Comparison of ENCODE assay signal across 8 mouse cellular contexts in the genomic region with DNA sequence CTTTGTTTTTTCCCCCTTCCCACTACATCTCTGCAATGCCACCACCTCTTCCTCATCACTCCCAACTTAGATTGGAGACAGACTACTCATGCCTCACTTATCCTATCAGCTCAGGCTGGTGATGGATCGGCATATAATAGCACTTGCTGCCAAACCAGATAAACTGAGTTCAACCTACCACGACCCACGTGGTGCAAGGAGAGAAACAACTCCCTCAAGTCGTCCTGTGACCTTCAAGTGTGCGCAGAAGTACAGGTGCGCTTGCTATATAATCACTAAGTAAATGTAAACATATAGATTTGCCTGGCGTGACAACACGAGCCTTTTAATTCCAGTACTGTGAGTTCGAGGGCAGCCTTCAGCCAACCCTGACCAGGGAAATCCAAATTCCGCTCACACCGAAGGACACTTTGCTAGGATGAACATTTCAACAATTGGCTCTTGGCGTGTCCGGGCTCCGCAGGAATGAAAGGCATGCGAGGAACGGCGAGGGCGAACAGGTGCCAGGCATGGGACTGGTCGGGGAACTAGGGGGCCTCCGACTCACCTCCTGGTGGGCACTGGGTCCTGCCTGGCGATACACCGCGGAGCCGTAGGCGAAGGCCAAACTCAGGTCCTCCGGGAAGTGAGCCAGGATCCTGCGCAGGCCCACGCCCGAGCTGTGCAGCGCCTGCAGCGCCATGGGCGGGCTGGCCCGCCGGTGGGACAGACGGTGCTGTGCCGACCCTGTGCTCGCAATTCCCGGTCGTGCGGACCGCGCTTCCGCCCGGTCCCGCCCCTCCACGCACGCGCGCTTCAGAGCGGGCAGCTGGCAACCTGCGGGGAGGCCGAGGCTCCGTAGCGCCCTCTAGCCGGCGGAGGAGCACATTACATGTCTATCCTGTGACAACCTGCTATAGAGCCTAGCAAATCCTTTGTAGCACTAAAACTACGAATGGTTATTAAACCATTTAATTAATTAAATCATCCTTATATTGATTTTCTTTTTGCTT. TPM values are rescaled to one million over a fixed set of nuclear protein-coding genes. Genes with fewer than 3 reads are reported as not detected.
A peak's percentile ranks its signal among the peaks of the same experiment; 100 is the strongest.
DNase-seq lines count a peak whose midpoint lies in the region; ATAC-seq and TF ChIP-seq lines count a peak whose summit lies in the region.

A gene (minus strand): TSS at position 774 of the 992 bp plus-strand sequence.

- peak within 1 kb of the TSS; percentile 93 for H3K4me3 ChIP-seq in embryonic facial prominence, embryonic 12.5 days
- H3K4me3 ChIP-seq in limb, embryonic 11.5 days (ENCODE audit: low read depth, low read length), result peak within 1 kb of the TSS; percentile 91
- H3K4me3 ChIP-seq in midbrain, embryonic 13.5 days (replicated peaks), result peak within 1 kb of the TSS; percentile 90
- peak within 1 kb of the TSS; percentile 90 for H3K4me3 ChIP-seq in small intestine, adult 2 months (ENCODE audit: low read depth, low read length)

- 1% methylated on average over 57 of the region's 57 CpGs for WGBS in embryonic facial prominence, embryonic 12.5 days
- 1% methylated on average over 57 of the region's 57 CpGs for WGBS in limb, embryonic 11.5 days
- WGBS in midbrain, embryonic 13.5 days, result 1% methylated on average over 57 of the region's 57 CpGs
- under 1% methylated on average over 57 of the region's 57 CpGs for WGBS in small intestine, adult 2 months

- H3K4me2 ChIP-seq in embryonic facial prominence, embryonic 12.5 days (replicated peaks), result peak within 1 kb of the TSS; percentile 84
- H3K4me2 ChIP-seq in limb, embryonic 11.5 days (ENCODE audit: low read depth, severe bottlenecking), result peak within 1 kb of the TSS; percentile 51
- peak within 1 kb of the TSS; percentile 85 for H3K4me2 ChIP-seq in midbrain, embryonic 13.5 days (replicated peaks)

- H3K36me3 ChIP-seq in embryonic facial prominence, embryonic 12.5 days, result peaks cover 22% of the 10 kb centered on the region
- peaks cover 2% of the 10 kb centered on the region; the same call in 1 of the 2 replicates for H3K36me3 ChIP-seq in limb, embryonic 11.5 days (ENCODE audit: control insufficient read depth, insufficient read depth, low read length)
- peaks cover 24% of the 10 kb centered on the region for H3K36me3 ChIP-seq in midbrain, embryonic 13.5 days
- peaks cover 15% of the 10 kb centered on the region for H3K36me3 ChIP-seq in small intestine, adult 2 months (ENCODE audit: control insufficient read depth, insufficient read depth, low read length)

- peaks cover 11% of the 10 kb centered on the region for H3K4me1 ChIP-seq in embryonic facial prominence, embryonic 12.5 days
- H3K4me1 ChIP-seq in limb, embryonic 11.5 days (ENCODE audit: control insufficient read depth, insufficient read depth, low read length), result peaks cover 6% of the 10 kb centered on the region
- peaks cover 17% of the 10 kb centered on the region for H3K4me1 ChIP-seq in midbrain, embryonic 13.5 days (replicated peaks)
- H3K4me1 ChIP-seq in small intestine, adult 2 months (ENCODE audit: control insufficient read depth, insufficient read depth, insufficient read length, low read length), result no peaks in the 10 kb centered on the region; the same call in 1 of the 2 replicates

- peak within 1 kb of the TSS; percentile 79 for H3K9ac ChIP-seq in embryonic facial prominence, embryonic 12.5 days
- H3K9ac ChIP-seq in limb, embryonic 11.5 days (ENCODE audit: low read length), result peak within 1 kb of the TSS; percentile 87
- H3K9ac ChIP-seq in midbrain, embryonic 13.5 days (replicated peaks), result peak within 1 kb of the TSS; percentile 92

- peak; percentile 87 for DNase-seq in 3T3-L1 (ENCODE audit: low read depth, low spot score)
- peak; percentile 92 to 95 for DNase-seq in adrenal gland, postnatal 36 days
- peak; percentile 98 for DNase-seq in heart, adult 11 months
- peak; percentile 70 for DNase-seq in kidney, adult 11 months
- DNase-seq in limb, embryonic 11.5 days (ENCODE audit: low spot score), result peak; percentile 90

- H3K9me3 ChIP-seq in embryonic facial prominence, embryonic 12.5 days, result no peaks in the 10 kb centered on the region
- H3K9me3 ChIP-seq in limb, embryonic 11.5 days (ENCODE audit: control insufficient read depth, low read length), result no peaks in the 10 kb centered on the region
- H3K9me3 ChIP-seq in midbrain, embryonic 13.5 days, result no peaks in the 10 kb centered on the region

- peak; percentile 94 for ATAC-seq in embryonic facial prominence, embryonic 12.5 days (ENCODE audit: insufficient number of reproducible peaks, insufficient read depth, low FRiP score, low TSS enrichment)
- peak; percentile 94 for ATAC-seq in limb, embryonic 11.5 days (ENCODE audit: insufficient number of reproducible peaks, low FRiP score, low TSS enrichment, low read depth)
- peak; percentile 97 for ATAC-seq in midbrain, embryonic 13.5 days

- H3K27ac ChIP-seq in embryonic facial prominence, embryonic 12.5 days, result no peak within 1 kb of the TSS
- no peak within 1 kb of the TSS for H3K27ac ChIP-seq in limb, embryonic 11.5 days (replicated peaks; ENCODE audit: low read depth, low read length)
- H3K27ac ChIP-seq in midbrain, embryonic 13.5 days, result 0 out of 2 replicates have a peak within 1 kb of the TSS, but pooled peaks have one; percentile 14
- H3K27ac ChIP-seq in small intestine, adult 2 months (ENCODE audit: insufficient read depth, low read depth, low read length), result no peak within 1 kb of the TSS

- H3K27me3 ChIP-seq in embryonic facial prominence, embryonic 12.5 days, result no peaks in the 10 kb centered on the region
- H3K27me3 ChIP-seq in limb, embryonic 11.5 days (ENCODE audit: control insufficient read depth, insufficient read depth, low read length), result no peaks in the 10 kb centered on the region
- no peaks in the 10 kb centered on the region for H3K27me3 ChIP-seq in midbrain, embryonic 13.5 days
- H3K27me3 ChIP-seq in small intestine, adult 2 months (ENCODE audit: control insufficient read depth, insufficient read depth, low read length), result no peaks in the 10 kb centered on the region

- TF ChIP-seq CTCF in small intestine, adult 2 months (IDR thresholded peaks at IDR 0.05; ENCODE audit: extremely low read depth, insufficient read length, insufficient replicate concordance, low read depth, low read length), result peak; percentile 91

- no peak for TF ChIP-seq POLR2A in small intestine, adult 2 months (IDR thresholded peaks at IDR 0.05; ENCODE audit: low read depth, low read length)

RNA-seq across cellular contexts. Expression of the gene that starts here (rescaled TPM):
- total RNA-seq in adrenal gland, postnatal 36 days (2021), result 10 to 100 TPM; 12.3 to 19.5 TPM
- 68.1 and 73.5 TPM in 2 replicates for polyA plus RNA-seq in embryonic facial prominence, embryonic 12.5 days (2016; fragmentation: Nextera tagmentation; extraction: Ambion mirVana)
- 91.1 and 94.2 TPM in 2 replicates for polyA plus RNA-seq in limb, embryonic 11.5 days (2014; fragmentation: Nextera tagmentation; extraction: Ambion mirVana)
- 50.8 and 55.5 TPM in 2 replicates for polyA plus RNA-seq in midbrain, embryonic 13.5 days (2015; fragmentation: Nextera tagmentation; extraction: Ambion mirVana)
- polyA plus RNA-seq in small intestine, adult 2 months (2012; rRNA removed), result 21.0 and 31.8 TPM in 2 replicates
